Mouse (Mus musculus): ENCODE measurements at regions not wholly inside any gene's neighbourhood (a gene's known extent, or its start where the extent isn't known, plus 50 kb on each side); places are given as distances from the start of the nearest gene placed in this dataset.

DNA sequence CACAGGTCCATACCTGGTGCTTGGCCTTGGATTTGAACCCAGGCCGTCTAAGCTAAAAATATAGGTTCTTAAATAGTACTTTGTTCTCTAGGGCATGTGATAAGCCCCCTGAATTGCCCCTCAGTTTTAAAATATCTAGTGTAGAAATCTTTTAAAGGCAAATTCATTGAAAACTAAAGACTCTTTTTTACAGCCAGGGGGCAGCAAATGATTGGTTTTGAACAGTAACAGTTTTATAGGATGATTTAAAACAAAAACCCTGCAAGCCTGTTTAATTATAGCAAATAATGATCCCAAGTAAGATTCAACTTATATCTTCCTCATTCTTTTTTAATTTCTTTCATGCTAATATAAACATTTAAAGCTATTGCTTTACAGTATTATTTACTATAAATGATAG lies 58.9 kb upstream of the Fam92a start:
- no peaks in the 10 kb centered on the region for H3K36me3 ChIP-seq (ENCODE audit: control insufficient read depth, insufficient read depth, low read length)
- H3K27ac ChIP-seq (ENCODE audit: low read length), result no peak overlapping the region
- no peak overlapping the region for H3K4me3 ChIP-seq (ENCODE audit: low read length)
- no peak for ATAC-seq
- no peaks in the 10 kb centered on the region for H3K4me1 ChIP-seq (ENCODE audit: control insufficient read depth, insufficient read depth, low read length)
- 67% methylated on average over 1 of the region's 1 CpGs for WGBS
- H3K9ac ChIP-seq (ENCODE audit: low read depth, low read length), result no peak overlapping the region
- H3K9me3 ChIP-seq (ENCODE audit: control insufficient read depth, low read length), result no peaks in the 10 kb centered on the region
- H3K27me3 ChIP-seq (replicated peaks; ENCODE audit: control insufficient read depth, insufficient read depth, low read length), result no peaks in the 10 kb centered on the region
- no peak overlapping the region for H3K4me2 ChIP-seq (ENCODE audit: low read depth, low read length)

All from intestine, embryonic 16.5 days (tissue).